Mouse (Mus musculus): Measurements from ENCODE around the gene Tmem259. TPM values are rescaled to one million over a fixed set of nuclear protein-coding genes. Genes with fewer than 3 reads are reported as not detected.

Gene Tmem259
- total RNA-seq, 2 experiments from 2014 or later, result 85.5 to 90.8 TPM

DNA sequence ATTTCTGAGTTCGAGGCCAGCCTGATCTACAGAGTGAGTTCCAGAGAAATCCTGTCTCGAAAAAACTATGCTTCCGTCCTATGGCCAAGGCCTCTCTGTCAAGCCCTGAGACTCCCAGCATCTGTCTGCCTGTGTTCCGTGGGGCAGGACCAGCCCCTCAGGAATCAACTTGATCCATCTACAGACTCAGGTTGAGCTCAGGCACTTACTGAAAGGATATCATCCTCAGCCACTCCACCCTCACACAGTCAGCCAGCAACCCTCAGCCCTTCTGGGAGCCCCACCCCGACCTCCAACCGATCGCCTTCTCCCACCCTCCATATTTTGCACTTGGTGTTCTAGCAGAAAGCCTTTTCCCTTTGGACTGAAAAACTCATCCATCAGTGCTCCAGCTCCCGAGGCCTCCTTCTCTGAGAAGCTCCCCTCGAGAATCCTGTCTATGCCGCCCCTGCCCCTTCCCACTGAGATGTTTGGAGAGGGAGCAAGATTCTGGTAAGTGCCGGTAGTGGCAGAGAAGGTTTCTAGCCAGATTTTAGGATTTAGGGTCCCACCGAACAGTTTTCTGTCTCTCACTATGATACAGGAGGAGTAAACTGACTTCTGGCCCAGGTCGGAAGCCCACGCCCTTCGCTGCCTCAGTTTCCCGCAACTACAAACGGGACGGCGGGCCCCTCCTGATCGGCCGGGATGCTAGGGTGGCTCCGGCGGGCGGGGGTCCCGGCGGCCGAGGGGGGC lies 3.8 kb upstream of the Tmem259 start:
- no peak for DNase-seq

DNA sequence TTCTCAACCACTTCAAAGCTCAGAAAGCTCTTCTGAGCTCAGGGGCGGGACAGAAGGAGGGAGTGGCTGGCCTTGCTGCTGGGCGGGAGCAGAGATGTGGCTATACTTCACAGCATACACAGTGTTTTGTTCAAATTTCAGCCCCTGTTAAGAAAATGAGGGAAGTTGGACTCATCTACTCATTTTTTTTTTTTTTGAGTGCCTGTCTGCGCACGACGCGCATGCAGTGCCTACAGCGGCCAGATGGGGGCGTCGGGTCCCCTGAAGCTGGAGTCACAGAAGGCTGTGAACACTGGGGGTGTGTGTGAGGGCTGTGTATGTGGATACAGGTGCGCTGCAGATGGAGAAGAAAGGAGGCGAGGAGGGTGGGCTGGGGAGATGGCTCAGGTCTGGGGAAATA lies 2.8 kb upstream of the Tmem259 start:
- DNase-seq, result peak; percentile 91

DNA sequence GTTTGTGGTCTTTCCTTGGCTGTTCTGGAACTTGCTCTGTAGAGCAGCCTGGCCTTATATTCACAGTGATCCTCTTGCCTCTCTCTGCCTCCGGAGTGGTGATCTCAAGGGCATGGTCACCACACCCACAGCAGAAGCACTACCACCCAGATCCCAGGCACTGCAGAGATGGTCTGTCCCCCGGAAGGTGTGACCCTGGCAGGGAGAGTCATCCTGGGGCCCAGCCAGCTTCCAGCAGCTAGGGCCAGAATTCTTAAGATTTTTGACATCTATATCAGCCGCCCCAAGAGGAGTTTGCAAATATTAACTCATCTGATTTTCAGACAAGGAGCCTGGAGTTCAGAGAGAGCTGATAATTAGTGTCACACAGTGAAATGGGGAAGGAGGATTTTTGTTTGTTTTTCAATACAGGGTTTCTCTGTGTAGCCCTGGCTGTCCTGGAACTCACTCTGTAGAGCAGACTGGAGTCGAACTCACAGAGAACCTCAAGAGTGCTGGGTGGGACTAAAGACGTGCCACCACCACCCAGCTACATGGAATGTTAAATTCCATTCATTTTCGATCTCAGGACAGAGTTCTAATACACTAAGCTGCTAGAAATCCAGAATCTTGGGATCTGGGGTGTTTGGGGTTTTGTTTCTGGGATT lies 2.2 kb upstream of the Tmem259 start:
- DNase-seq, result peak; percentile 53

DNA sequence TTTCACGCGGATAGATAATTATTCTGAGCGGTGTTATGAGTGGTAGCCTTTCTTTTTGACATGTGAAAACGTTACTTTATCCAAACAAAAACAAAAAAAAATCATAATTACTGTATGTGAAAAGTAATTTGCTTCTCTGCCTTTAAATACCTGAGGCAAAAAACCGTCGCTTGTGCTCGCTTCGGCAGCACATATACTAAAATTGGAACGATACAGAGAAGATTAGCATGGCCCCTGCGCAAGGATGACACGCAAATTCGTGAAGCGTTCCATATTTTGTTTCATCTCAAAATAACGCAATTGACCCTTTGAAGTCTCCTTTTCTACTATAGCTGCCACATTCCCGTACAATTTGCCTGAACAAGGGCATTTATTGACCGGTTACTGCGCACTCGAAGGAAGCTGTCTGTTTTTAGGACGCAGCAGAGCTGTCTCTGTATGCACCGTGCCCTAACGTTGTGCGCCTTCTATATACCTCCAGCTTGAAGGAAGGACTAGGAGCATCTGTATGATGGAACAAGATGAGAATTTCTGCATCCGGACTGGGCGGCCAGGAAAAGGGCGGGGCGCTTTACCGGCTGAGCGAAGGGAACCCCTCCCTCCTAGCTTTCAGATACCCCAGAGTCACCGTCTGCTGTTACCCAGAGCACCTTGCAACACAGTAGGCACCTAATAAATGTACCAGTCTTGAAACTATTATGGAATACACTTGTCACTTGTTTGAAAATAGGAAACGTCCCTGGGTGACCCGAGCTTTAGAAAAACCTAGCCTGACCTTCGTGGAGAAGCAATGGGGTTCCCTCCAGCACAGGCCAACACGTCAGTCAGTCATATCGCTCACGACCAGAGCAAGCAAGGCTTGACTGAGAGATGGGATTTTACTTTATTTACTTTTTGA lies 1.5 kb upstream of the Tmem259 start:
- peak; percentile 57 for DNase-seq

DNA sequence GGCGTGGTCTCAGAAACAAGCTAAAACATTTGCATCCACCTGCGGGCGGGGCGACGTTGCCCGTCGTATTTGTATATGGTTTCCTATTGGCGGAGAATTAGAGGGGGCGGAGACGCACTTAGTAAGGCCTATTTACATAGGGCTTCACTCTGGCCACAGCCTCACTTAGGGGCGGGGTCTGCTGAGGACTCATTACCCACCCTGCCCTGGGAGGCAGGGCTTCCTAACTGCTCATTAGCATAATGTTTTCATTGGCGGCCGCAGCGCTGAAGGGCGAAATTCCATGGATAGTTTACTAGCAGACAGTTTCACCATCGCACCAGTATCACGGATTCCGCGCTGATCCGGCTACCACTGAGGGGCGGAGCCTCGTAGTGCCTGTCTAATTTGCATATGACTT lies 741 bp upstream of the Tmem259 start:
- peak; percentile 88 for DNase-seq

DNA sequence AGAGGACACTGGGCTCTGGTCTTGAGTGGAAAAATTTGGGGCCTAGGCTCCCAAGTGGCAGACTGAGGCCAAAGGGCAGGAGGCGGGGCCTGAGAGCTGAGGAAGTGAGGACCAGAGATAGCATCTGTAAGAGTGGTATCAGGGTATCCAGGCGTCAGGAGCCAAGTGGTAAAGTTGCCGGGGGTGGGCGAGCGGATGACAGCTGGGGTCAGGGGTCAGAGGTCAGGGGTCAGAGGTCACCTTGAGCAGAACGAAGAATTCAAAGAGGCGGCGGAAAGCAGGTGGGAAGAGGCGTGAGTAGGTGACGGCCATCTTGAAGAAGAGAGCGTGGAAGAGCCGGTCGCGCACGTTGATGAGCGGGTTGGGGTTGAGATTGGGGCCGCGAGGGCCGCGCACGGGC lies 460 bp downstream of the Tmem259 start:
- DNase-seq, result peak; percentile 73

DNA sequence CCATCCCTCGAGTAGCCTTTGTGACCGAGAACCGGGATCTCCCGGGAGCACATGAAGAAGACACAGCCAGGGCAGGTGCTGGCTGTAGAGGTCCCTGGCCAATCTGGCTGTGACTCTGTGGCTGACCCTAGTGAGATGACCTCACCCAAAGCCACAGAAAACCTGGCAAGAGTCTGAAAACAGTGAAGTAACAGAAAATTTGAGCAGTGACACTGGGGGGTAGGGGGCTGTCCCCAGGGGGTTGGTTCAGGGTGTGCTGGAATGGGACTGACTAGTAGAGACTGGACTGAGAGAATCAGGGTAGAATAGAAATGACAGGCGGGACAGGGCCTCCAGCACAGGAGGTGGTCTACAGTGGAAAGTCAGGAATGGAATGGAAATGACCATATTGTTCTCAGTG lies 925 bp downstream of the Tmem259 start:
- no peak for DNase-seq

DNA sequence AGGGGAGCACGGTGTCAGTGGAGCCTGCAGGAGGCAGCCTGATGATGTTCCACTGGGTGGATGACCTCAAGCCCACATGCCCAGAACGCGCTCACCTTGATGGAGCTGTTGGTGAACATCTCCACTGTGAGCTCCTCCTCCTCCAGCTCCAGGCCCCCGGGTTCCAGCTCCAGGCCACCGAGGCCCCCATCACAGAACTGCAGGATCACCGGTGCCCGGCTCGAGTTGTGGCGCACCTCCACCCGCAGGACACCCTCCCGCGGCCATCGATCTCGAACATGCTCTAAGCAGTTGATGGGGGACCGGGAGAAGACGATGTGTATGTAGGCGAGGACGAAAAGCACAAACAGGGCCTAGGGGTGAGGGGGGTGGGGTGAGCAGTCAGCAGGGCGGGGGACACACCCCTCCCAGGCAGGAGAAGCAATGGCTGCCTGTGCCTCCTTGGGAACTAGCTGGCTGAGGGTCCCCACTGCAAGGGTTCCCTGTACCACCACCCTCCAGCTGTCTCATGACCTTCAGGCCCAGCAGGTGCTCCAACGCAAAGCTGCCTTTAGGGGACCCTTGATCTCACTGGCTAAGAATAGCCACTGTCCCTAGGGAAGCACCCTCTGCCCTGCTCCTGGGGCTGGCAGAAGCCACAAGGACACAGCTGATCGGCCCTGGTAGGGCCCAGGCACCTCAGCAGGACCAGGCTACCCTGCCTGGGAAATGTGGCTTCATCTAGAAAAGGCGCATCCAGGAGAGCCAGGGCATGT lies 4.6 kb downstream of the Tmem259 start:
- DNase-seq, result no peak

DNA sequence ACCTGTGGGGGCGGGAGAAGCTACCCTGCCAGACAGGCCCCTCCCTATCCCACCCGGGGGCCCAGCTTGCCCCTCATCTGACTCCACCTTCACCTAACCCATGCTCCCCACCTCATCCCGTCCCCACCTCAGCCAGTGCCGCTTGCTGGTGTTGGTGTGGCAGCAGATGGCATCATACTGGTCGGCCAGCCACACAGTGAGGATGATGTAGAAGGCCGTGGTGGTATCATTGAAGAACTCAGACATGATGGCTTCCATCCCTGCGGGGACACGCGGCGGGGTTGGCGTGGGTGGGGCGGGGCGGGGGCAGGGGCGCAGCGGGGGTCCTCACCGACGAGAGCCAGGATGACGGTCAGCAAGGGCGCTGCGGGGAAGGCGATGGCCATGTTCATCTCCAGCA lies 6.1 kb downstream of the Tmem259 start:
- no peak for DNase-seq

DNA sequence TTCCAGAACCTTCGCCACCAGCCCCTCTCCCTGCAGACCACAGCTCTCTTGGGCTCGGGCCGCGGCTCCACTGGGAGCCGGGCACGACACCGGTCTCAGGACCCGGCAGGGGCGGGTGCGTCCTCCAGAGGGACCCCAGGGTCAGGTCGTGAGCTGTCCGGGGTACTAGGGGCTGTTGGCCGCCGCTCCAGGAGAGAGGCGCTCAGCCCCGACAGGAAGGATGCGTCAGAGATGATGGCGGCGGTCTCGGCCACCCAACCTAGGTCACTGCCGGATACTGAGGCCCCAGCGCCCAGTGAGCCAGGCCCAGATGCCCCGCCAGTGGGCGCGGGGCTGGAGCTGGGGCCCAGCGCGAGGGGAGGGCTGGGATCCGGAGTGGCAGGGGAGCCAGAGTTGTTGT lies 6.8 kb downstream of the Tmem259 start:
- no peak for DNase-seq

DNA sequence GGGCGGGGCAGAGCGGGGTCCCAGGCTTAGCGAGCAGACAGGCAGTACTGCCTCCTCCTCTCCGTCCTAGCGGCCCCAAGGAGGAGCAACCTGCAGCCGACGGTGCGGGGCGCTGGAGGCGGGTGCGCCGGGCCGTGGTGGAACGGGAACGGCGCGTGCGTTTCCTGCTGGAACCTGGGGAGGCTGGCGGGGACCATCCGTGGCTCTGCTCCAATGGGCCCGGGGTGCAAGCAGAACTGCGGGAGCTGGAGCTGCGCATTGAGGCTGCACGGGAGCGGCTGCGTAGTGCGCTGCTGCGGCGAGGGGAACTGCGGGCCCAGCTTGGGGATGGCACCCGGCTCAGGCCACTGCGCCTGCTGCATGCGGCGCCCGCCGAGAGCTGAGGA lies 7.4 kb downstream of the Tmem259 start:
- DNase-seq, result no peak

DNA sequence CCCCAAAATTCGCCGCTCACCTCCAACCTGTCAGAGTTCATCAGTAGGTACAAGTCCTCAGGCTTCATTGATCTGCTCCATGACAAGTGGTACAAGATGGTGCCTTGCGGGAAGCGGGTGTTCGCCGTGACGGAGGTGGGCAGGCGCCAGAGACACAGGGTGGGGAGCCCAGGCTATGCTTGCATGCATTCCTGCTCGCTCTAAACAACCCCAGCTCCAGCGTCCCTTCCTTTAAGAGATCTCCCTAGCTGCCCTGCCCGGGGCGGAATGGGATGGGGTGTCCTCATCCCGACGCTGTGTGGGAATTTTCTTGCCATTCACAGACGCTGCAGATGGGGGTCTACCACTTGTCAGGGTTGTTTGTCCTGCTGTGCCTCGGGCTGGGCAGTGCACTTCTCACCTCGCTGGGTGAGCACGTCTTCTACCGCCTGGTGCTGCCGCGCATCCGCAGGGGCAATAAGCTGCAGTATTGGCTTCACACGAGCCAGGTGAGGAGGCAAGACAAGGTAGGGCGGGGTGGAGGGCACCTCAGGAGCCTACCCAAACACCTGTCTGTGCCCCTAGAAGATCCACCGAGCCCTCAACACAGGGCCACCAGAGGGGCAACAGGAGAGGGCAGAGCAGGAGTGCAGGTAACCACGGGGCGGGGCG lies 7.9 kb downstream of the Tmem259 start:
- DNase-seq, result no peak

DNA sequence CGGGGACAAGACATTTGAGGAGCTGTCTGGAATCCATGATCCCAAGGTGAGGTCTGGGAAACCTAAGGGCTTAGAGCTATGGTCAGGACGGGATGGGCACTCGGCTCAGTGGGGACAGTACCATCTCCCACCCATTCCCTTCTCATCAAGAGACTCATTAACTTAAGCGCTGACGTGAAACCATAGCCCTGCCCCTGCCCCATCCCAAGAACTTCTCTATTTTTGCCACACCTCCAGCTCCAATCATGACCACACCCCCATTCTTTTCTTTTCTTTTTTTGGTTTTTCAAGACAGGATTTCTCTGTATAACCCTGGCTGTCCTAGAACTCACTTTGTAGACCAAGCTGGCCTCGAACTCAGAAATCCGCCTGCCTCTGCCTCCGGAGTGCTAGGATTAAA lies 9.5 kb downstream of the Tmem259 start:
- DNase-seq, result no peak

DNA sequence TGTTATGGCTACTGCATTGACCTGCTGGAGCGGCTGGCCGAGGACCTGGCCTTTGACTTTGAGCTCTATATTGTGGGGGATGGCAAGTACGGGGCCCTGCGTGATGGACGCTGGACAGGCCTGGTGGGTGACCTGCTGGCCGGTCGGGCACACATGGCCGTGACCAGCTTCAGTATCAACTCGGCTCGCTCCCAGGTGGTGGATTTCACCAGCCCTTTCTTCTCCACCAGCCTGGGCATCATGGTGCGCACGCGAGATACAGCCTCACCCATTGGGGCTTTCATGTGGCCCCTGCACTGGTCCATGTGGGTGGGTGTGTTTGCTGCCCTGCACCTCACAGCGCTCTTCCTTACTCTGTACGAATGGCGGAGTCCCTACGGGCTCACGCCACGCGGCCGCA lies 10.0 kb downstream of the Tmem259 start:
- no peak for DNase-seq

DNA sequence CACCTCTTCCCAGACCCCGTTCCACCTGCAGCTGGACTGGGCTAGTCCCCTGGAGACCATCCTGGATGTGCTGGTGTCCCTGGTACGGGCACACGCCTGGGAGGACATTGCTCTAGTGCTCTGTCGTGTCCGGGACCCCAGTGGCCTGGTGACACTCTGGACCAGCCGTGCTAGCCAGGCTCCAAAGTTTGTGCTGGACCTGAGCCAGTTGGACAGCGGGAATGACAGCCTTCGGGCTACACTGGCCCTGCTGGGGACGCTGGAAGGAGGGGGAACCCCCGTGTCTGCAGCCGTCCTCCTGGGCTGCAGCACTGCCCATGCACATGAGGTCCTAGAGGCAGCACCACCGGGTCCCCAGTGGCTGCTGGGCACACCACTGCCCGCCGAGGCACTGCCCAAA lies 11.3 kb downstream of the Tmem259 start:
- no peak for DNase-seq

DNA sequence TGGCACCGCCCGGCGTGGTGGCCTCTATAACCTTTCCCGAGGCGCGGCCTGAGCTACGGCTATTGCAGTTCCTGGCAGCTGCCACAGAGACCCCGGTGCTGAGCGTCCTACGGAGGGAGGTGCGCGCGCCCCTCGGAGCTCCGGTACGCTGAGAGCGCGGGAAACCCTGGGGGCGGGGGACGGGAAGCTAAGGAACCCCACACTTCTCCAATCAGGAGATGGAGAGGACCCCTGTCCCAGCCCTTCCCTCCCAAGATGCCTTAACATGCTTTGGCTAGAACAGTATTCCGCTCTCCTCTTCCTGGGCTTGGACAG lies 13.0 kb downstream of the Tmem259 start:
- DNase-seq, result no peak

DNA sequence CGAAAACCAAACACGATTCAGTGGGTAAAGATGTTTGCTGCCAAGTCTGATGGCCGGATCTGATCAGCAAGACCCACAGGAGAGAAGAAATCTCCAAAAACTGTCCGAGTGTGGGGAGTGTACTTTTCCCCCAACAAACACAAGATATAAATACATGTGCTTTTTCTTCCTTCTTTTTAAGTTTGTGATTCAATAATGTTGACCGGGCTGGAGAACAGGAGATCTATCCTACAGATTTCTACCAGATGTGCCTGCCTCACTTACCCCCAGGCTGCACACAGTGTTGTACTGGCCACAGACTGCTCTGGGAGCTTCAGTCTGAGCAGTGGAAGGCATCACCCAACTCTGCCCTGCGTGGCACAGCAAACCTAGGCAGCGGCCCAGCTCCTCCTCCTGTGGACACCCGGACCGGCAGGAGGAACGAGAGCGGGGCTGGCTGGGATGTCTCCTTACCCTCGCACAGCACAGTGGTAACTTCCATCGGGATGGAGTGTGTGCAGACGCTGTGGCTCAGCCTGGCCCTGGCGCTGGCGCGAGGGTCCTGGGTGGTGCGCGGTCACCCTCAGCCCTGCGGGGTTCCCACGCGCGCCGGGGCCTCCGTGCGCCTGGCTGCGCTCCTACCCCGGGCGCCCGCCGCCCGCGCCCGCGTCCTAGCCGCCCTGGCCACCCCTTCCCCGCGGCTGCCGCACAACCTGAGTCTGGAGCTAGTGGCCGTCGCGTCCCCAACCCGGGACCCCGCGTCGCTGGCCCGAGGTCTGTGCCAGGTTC lies 13.5 kb downstream of the Tmem259 start, which contains the start of gene Grin3b:
Grin3b (plus strand) TSS at position 301 of the 768 bp plus-strand sequence.
- no peak for DNase-seq

DNA sequence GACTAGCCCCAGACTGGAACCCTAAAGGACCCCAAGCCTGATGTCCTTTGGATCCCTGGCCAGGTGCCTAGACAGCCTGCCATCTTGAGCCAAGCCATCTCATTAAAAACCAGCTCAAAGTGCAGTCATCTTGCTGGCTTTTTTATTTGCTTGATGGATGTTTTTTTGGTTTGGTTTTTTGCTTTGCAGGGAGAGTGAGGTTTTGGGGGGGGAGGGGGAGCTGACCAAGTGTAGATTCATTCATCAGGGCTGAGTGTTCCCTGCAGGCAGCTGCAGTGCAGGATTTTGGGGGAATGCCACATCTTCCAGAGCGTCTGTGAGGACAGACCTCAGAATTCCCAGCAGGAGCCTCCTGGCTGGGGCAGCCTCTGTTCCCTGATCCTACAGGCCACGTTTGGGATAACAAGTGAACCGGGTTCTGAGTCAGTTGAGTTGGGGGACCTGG lies 15.0 kb downstream of the Tmem259 start:
- no peak for DNase-seq

DNA sequence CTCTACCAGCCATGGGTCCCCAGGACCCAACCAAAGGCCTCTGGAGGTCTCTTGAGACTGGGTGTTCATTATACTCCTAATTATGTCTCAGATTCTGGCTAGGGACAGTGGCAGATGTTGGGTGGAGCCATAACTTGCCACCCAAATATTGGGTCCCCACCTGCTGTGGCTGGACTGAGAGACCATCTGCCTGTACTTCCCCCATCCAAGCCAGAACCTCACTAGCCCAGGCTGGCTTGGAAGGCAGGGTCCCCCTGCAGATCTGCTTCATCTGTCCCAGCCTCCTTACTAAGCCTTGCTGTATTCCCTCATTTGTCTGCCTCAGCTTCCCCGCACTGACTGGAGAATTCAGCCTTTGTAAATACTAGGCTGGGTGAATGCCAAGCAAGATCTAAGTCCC lies 15.9 kb downstream of the Tmem259 start:
- DNase-seq, result no peak

DNA sequence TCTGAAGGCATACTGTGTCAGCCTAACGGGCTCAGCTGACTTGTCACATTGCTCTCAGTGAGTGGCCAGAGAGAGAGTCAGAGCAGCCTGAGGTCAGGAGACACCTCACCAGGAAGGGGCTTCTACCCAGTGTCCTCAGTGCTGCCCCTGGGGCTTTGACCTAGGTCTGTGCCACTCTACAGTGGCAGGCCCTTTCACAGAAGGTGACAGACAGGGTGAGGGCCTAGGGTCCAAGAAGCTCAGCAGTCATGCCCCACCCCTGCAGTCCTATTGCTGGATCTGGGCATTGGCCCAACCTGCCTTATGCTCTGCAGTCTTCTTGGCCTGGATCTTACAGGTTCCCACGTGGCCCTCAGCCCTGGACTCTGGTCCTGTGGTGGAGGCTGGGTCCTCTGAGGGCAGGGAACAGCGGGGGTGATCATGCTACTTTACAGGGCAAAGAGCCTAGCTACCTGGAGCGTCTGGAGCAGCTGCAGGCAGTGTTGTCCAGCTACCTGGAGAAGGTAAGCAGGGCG lies 17.2 kb downstream of the Tmem259 start:
- no peak for DNase-seq

DNA sequence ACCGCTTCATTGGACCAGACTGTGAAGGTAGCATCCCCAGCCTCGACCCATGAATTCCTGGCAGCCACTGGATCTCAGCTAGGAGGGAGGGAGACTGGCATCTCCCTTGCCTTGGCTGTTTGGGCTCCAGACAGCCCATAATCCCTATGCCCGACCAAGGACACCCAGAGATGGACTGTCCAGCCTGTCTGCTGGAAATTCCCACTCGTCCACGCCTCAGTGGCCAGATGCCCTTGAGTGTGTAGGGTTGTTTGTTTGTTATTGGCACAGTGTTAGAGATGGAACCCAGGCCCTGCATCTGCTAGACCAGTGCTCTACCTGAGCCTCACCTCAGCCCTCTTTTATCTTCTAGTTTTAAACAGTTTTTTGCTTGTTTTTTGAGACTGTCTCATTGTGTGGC lies 18.8 kb downstream of the Tmem259 start:
- no peak for DNase-seq
